Mouse (Mus musculus): ENCODE measurements around the gene Olfr1193.
"Not testable (repeated sequence)": the region's sequence is repeated elsewhere in the genome, so short reads cannot be mapped to it uniquely, and the experiment has no call there.

The Olfr1193 gene

GRCm38 (mm10) chr2:88675328-88675727 lies at the start of gene Olfr1193:
Gene Olfr1193, plus strand, starts transcription at chr2:88675628.
- not testable (repeated sequence) for DNase-seq

- DNase-seq, result not testable (repeated sequence)
Observed at GRCm38 (mm10) chr2:88640242-88640641, 35.2 kb upstream of the Olfr1193 start, which contains the start of gene Olfr1191-ps1. Gene Olfr1191-ps1, plus strand, starts transcription at chr2:88640542.

- no peak for DNase-seq
Observed at GRCm38 (mm10) chr2:88648209-88648608, 27.2 kb upstream of the Olfr1193 start, which contains the start of gene Olfr1192-ps1. Gene Olfr1192-ps1, plus strand, starts transcription at chr2:88648509.

DNA sequence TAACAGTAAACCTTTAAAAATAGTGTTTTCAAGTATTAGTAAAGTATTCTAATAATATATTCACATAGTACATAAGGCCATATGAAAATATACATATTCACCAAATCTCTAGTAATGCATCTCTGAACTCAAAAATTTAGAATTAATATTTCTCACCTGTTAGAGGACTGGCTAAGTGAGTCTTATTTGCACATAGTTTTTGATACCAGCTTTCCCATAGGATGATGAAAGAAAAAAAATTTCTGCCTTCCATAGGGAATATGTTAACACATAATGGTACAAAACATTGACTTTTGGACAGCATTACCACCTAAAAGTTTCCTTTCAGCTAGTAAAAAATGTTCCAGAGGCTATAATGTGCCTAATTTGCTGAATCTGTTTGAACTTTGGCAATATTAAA lies 13.7 kb downstream of the Olfr1193 start, which contains the start of gene Olfr1195:
Olfr1195 (minus strand) TSS at position 101 of the 400 bp plus-strand sequence.
- no peak for DNase-seq

GRCm38 (mm10) chr2:88704497-88704896 lies 29.1 kb downstream of the Olfr1193 start, which contains the start of gene Olfr1196:
Gene Olfr1196, minus strand, starts transcription at chr2:88704597.
- DNase-seq, result no peak

Measured in right cerebral cortex, postnatal 25 days (tissue).